Mouse (Mus musculus) embryo, embryonic 11.5 days (tissue): ENCODE data around the gene Dnaaf5.

Experiments
- DNase-seq: peaks from one replicate; pipeline ENCODE4 v3.0.0-alpha.2; 2012; ENCODE audit warnings: low read depth, low spot score

Gene Dnaaf5

DNA sequence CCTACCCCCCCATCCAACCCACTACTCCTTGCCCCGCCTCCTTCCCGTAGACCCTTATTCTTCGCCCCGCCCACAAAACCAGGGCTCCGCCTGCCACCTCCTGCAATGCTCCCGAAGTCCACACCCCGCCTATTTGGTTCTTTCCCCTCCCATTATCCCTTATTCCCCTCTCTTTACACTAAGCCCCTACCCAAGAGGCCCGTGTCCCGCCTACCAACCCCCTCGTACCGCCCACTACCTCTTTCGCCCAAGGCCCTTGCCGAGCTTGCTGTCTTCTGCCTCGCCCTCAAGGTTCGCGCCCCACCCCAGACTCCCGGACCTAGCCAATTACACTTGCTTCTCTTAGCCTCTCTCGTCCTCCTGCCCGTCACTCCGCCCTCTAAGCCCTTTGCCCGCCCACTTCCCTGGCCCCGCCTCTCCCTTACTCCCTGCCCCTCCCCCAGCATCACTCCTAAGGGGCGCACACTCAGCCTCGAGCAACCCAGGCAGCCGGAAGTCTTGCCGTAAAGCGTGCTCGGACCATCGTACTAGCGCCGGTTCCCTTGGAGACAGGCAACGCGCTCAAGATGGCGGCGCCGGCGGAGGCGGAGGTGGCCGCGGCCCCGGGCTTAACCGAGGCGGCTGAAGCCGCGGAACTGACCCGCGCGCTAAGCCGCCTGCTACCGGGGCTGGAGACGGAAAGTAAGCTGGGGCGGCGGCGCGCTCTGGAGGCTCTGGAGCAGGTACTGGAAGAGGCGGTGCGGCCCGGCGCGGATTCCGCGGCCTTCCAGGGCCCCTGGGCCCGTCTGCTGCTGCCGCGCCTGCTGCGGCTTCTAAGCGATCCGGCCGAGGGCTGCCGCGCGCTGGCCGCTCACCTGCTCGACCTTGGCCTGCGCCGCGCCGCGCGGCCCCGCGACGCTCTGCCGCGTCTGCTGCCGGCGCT lies at the start of gene Dnaaf5, which contains the start of gene Prkar1b:
TSS of gene Dnaaf5 (plus strand) at position 543 of the 922 bp plus-strand sequence.
TSS of gene Prkar1b (minus strand) at position 321 of the 922 bp plus-strand sequence.
- DNase-seq = peak; percentile 98

DNA sequence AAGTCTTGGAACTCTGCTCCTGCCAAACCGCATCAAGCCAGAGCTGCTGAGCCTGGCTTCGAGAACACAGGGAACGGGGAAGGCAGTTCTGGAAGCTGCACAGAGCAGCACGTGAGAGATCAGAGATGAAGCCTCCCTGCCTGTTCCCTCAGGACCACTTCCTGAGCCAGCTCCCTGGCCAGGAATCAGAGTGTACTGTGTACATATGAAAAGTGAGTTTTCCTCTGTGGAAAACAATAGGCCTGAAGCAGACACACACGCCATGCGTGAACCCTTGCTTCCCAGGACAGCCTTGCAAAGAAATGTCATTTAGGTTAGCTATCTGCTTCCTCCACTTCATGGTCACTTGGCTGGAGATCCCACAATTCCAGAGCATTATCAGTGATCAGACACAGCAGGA lies 48.2 kb upstream of the Dnaaf5 start:
- DNase-seq = no peak

DNA sequence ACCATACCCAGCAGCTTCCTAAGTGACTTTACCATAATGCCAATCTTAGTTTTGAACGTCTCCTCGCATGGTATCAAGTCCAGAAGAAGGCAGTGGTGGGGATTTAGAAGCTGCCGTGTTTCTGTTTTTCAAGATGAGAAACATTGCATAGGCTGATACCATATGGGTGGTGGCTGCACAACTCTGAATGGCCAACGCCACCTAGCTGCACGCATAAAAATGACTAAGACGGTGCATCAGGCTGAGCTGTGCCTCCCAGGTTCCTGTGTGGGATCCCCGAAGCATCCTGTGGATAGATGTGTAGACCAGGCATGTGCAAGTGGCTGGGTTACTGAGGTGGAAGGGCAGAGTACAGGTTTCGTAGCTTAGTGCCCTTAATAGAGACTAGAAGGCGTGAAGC lies 42.2 kb upstream of the Dnaaf5 start:
- DNase-seq = no peak

DNA sequence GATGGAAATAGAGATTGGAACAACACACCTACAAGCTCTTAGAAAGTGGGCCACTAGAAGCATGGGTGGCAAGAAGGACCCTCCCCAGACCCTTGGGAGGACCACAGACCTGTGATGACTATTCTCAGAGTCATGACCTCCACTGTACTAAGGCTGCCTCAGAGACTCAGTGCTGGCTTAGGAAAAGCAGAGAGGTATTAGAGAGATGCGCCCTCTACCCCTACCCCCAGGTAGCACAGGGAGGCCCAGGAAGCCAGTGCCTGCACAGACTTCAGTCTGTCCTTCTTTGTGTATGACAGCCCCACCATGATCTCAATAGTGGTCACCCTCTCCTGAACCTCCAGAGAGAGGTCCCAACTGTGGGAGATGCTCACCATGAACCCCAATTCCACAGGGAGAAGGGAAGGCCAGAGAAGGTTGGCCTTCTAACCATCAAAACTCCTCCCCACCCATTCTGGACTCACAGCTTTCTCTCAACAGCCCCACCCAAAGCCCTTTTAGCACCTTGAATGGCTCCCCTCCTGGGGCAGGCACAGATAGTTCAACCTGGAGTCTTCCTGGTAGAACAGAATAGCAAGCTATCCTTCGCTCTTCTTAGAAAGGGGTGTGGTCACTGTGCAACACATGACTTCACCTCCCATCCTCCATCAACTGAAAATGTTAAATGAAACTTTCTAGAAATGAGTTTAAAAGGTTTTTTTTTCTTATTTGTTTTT lies 39.7 kb upstream of the Dnaaf5 start:
- DNase-seq = no peak

DNA sequence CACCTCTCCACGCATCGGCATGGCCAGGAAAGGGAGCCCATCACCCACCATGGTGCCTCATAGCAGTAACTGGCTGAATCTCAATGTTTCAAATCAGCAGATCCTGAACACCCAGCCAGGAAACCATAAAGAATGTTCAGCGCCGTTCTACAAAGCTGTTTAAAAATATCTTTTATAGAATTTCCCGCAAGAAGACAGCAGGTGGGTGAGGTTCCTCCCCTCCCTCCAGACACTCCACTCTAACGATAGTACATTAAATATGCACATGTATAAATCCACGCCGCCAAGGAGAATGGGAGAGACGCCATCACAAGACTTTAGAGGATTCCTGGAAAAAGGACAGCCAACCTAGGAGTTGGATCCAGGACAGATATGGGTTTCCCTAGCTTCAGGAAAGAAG lies 38.0 kb upstream of the Dnaaf5 start:
- no peak for DNase-seq

DNA sequence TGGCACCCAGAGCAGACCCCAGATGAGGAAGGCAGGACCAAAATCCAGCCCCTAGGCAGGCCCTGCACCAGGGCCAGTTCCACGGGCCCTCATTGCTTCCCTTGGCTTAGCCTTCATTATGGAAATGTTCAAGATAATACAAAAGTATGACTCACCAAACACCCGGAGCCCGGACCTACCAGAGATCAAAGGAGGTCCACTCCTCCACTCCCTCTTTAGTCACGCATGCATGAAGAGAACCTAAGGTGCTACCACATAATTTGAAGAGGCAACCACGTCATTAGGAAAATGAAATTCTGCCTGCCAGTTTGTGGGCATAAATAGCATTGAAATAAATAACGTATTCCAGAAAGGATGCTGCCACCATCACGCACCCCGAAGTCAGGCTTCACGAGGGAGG lies 37.6 kb upstream of the Dnaaf5 start:
- no peak for DNase-seq

DNA sequence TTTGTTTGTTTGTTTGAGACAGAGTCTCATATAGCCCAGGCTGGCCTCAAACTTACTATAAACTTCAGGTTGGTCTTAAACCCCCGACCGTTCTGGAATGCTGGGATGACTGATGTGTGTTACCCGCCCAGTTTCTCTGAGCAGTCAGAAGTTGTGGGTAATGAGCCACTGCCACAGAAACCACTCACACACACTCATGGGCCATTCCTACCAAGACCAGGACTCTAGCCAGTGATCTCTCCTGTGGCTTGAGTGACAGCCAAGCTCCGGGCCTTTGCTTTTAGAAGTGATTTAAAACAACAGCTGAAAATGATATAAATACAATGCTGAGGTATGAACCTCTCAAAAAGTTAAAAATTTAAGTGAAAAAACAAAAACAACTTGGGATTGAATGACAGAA lies 35.1 kb upstream of the Dnaaf5 start:
- no peak for DNase-seq

DNA sequence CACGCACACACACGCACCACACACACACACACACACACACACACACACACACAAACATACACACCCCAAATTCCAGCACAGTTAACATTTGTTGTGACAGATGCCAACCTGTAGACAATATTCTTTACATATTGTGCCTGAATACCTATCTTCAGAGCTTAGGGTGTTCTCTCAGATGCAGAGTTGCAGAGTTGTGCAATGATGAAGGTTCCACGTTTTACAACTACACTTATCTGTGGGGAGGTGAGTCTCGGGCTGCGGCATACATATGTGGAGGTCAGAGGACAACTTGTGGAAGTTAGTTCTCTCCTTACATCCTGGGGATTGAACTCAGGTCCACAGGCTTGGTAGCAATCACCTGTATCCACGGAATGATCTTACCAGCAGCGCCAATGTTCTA lies 34.5 kb upstream of the Dnaaf5 start:
- DNase-seq = no peak

DNA sequence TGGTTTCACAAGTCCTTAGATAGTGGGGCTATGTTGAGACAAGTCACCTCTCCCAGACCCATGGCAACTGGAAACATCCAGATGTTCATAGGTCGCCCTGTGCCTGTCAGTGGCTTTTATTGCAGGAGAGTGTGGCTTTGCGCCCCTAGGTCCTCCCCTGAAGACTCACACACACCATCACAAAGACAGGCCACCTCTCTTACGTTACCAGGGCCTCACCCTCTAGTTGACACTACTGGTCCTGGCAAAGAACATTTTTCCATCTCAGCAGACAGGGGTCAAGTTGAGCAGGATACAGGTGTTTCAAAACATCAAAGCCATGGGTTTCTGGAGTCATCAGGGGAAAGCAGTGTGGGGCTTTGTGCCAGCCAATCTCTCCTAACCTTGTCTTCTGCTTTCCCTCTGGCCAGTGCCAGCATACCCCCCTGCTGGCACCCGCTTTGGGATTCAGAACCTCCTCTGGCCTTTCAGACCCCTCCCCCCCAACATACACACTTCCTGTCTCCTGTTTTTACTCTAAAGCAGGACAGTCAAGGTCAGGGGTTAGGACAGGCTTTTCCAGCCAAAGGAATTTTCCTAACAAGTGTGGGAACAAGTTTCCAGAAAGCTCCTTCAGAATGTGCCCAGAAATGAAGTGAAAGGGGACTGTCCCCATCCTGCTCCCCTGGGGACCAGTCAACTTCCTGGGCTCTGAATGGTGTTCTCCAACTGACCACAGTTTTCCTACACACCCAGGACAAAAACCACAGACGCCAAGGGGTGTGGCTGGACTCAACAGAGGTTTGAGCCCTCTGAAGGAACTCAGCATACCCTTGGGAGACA lies 31.7 kb upstream of the Dnaaf5 start:
- DNase-seq = no peak

DNA sequence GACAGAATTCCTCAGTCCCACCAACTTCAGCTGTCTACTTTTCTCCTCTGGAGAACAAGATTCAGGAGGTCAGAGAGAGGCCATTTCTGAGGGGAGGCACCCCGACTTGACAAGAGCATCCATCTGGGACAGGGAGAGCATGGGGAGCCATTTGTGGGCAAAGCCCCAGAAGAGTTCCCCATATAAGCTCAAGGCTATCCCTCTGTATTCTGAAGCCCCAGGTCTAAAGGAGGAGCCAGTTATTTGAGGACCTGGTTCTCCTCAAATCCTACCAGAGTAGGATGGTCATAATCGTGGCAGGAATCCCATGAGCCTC lies 31.1 kb upstream of the Dnaaf5 start:
- DNase-seq = no peak

DNA sequence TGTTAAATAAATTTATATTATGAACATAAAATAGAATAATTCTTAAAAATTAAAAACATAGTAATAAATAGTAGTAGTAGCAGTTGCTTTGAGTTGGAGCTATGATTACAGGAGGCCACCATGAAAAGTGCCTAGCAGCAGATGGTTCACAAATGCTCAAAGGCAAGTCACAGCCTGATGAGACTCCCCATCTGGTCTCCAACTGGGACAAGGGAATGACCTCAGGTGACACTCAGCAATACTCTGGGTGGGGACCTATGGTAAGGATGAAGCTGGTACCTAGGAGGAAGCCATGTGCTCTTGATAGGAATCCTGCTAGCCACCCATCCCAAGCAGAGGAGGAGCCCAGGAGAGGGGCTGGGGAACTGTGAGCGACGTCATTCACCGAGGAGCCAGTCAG lies 24.3 kb upstream of the Dnaaf5 start:
- DNase-seq = no peak

DNA sequence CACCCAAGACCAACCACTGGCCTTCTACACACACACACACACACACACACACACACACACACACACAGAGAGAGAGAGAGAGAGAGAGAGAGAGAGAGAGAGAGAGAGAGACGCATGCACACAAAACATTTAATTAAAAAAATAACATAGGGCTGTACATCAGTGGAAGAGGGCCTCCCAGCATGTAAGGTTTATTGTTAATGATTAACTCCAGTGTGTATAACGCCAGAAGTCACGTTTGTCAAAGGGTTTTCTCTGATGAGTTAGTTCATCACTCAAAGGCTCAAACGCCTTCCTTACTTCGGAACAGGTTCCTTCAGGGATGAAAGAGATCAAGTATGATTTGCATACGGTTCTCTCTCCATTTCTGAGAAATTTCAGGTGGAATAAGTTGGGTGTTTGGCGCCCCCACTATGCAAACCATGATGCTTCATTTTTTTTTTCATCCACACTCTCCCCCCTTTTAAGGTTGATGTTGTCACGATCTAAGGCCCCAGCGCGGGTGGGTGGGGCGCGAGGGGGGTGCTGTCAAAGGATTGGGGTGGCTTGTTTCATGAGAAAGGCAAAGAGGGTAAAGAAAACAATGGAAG lies 21.5 kb upstream of the Dnaaf5 start:
- DNase-seq = no peak

DNA sequence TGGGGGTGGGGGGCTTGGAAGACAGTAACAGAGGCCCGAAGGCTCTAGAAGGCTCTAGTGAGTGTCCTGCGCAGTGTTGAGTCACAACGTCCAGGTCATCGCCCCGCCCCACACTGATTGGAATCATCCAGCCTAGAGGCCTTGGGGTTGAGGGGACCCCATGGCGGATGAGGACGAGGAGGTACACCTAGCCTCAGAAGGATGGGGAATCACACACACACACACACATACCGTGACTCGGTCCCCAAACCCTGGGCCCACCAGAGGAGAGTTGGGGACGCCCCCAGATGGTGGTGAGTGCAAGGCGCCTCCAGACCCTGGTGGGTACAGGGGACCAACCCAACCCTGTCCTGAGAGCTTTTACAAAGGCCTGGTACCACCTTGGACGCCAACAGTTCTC lies 20.9 kb upstream of the Dnaaf5 start:
- DNase-seq = no peak

DNA sequence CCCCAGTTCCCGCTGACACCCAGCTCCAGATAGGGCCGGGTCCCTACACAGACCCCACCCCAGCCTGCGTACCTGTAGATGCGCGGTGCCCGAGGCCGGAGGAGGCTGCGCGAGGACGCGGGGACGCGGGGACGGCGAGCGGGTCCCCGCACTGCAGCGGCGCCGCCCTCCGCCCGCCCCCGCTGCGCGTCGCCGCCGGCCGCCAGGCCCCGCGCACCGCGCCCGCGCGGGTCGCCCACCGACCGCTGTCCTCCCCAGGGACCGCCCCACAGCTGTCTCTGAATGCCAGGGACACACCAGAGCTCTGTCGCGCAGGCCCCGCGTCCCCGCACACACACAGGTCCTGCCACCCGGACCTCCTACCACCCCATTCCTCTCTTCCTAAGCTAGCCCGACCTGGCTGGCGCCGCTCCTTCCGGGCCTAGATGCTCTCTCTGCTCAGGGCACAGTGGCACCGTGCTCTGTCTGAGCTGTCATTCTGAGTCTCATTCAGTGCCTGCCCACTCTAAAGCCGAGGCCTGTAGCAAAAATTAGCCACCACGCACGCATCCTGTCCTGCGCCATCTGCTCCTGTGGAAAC lies 20.4 kb upstream of the Dnaaf5 start:
- DNase-seq = no peak

DNA sequence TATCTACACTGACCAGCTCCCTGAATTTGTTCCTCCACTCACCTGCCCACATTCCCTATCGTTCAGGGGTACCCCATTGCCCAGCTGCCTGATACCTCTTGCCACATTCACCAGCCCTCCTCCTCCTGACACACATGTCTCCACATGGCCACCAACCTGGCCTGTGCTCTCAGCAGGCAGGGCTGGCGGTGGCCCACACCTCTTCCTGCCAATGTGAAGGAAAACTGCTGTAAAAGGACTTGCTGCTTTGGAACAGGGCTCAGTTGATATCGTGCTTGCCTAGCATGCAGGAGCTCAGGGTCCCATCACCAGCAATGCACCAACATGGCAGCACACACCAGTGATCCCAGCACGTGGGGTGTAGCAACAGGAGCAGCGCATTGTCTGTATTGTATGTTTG lies 19.7 kb upstream of the Dnaaf5 start:
- no peak for DNase-seq

DNA sequence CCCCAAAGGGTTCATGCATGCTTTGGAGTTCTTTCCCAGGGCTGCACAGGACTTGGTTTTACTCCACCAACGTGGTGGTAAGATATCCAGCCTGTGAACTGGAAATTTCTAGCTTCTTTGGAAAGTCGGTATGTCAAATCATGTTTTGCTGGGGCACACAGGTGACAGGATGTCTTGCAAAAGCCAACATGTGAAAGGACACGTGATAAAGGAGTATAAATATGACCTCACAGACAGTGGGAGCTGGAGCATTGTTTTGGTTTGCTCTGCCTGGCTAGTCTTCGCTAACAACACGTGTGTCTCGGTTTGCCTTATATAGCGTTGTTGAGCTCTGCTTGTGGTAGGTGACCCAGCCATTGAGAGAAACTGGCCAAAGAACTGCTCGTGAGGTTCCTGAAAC lies 15.5 kb upstream of the Dnaaf5 start:
- no peak for DNase-seq

DNA sequence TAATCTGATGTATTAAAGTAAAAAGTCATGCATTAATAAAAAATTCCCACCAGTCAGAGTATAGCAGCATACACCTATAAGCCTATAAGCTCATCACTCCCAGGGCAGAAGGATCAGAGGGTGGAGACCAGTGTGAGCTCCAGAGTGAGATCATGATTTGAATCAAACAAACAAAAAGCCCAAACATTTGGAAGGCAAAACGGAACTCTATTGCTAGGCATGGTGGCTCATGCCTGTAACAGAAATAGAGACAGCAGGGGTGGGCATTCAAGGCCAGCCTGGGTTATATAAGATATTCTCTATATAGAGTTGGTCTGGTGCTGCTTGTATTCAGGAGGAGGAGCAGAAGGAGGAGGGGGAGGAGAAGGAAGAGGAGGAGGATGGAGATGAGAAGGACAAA lies 13.7 kb upstream of the Dnaaf5 start:
- DNase-seq = no peak

DNA sequence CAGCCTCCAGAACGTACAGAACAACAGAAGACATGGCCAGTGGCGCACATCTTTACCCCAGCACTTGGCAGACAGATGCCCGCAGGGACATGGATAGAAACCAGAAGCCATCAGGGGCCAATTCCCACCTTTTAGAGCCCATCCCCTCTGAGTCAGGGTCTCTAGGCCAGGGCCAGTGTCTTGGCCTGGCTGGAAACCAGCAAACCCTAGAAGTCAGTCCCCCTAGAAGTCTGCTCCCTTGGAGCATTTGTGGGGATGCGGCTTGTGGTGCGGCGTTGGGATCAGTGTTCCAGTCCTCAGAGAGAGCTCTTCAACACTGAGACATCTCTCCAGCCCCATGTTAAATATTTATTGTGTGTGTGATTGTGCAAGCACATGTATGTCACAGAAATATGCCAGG lies 12.8 kb upstream of the Dnaaf5 start:
- DNase-seq = no peak

DNA sequence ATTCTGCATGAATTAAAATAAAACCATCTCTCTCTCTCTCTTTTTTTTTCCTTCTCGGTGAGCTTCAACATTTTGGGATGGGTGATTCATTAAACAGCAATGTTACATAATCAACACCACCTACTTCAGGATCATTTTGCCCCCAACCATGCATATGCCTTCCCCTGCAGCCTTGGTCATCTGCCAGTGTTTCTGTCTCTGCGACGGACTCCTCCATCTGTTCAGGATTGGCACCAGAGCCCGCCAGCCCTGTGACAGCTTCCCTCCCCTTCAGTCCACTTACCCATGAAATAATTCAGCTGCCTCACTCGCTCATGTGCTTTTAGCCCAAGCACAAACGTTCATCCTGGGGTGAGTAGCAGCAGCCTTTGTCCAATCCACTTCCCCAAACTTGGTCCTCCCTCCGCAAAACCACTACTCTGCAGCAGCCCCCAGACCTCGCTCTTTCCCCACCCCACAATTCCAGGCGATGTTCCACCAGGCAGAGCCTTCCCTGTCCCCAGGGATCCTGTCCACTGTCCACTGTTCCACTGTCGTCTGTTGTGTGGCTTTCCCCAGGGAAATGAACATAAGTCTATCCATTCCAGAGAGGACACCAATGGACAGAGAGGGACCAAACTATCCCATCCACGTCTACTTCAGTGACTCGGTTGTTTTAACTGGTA lies 11.6 kb upstream of the Dnaaf5 start:
- DNase-seq = no peak

DNA sequence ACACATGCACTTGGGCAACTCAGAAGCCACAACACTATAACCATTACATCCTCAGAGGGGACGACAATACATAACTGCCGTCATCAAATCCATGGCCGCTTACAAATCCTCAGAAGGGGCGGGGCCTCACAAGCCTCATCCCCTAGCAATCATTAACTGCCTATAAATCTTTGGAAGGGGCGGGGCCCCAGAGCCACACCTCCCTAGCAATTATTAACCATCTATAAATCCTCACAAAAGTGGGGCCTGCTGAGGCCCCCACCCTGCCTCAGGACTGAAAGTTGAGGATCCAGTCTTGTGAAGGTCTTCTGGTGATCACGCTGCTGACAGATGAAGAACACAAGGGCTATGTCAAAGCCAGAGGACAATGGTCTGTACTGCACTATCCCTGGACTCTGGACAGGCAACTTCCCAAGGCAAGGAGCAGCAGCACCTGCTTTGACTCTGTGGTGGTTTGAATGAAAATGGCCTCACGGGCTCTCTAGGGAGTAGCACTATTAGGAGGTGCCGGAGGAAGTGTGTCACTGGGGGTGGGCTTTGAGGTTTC lies 11.0 kb upstream of the Dnaaf5 start:
- no peak for DNase-seq

DNA sequence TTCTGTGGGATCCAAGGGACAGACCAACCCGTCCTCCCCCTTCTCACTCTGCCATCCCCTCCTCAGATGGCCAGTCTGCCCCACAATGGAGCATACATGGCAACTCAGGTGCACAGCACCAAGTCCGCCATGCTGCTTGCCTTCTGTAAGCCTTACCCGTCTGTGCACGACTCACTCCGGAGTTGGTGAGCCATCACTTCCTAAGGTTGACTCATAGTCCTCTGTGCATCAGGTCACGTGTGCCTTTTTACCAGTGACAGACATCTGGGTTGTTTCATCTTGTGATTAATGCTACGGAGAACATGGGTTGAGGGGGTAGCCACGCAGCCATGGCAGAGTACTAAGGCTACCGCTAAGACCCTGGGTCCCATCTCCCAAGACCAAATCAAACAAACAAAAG lies 9.4 kb upstream of the Dnaaf5 start:
- DNase-seq = no peak
